Mouse (Mus musculus) forebrain, postnatal 0 days (tissue): ENCODE results near the gene Fitm2. TPM values are rescaled to one million over a fixed set of nuclear protein-coding genes. Genes with fewer than 3 reads are reported as not detected.
A peak's percentile ranks its signal among the peaks of the same experiment; 100 is the strongest.

Source experiments
- ATAC-seq: fragments of 200-750 bp; cut with Nextera tagmentation; 2 replicates; pipeline ENCODE4 v1.8.0; 2017; ENCODE audit warnings: mild to moderate bottlenecking, moderate library complexity
- DNase-seq: peaks from one replicate; pipeline ENCODE4 v3.0.0-alpha.2; 2015
- H3K27ac ChIP-seq: fragments of 300-500 bp; sonication (generic); 2 replicates; pipeline ENCODE4 v1.5.1; 2014; ENCODE audit warnings: low read depth, mild to moderate bottlenecking, antibody characterized with exemption, low read length, moderate library complexity, mixed read lengths
- H3K27me3 ChIP-seq: fragments of 300-500 bp; sonication (generic); 2 replicates; pipeline ENCODE4 v1.6.1; 2014; ENCODE audit warnings: mild to moderate bottlenecking, low read length, mixed read lengths; ENCODE audit not compliant: insufficient read depth
- H3K36me3 ChIP-seq: fragments of 300-500 bp; sonication (generic); 2 replicates; pipeline ENCODE4 v1.6.1; 2014; ENCODE audit warnings: mild to moderate bottlenecking, moderate library complexity; ENCODE audit not compliant: insufficient read depth
- H3K4me1 ChIP-seq: fragments of 300-500 bp; sonication (generic); 2 replicates; pipeline ENCODE4 v1.6.1; 2014; ENCODE audit warnings: antibody characterized with exemption; ENCODE audit not compliant: insufficient read depth
- H3K4me2 ChIP-seq: fragments of 300-500 bp; sonication (generic); 2 replicates; pipeline ENCODE4 v1.6.1; 2014; ENCODE audit warnings: low read depth, mild to moderate bottlenecking, moderate library complexity
- H3K4me3 ChIP-seq: fragments of 300-500 bp; sonication (generic); 2 replicates; pipeline ENCODE4 v1.5.1; 2014; ENCODE audit warnings: low read depth, low read length, mixed read lengths
- H3K9ac ChIP-seq: fragments of 300-500 bp; sonication (generic); 2 replicates; pipeline ENCODE4 v1.6.1; 2014; ENCODE audit warnings: mild to moderate bottlenecking
- H3K9me3 ChIP-seq: fragments of 300-500 bp; sonication (generic); 2 replicates; pipeline ENCODE4 v1.6.1; 2016; ENCODE audit warnings: low read length
- CTCF ChIP-seq: sonication (generic); IDR thresholded peaks from 2 replicates; pipeline ENCODE4 v1.5.1; 2016; ENCODE audit warnings: antibody characterized with exemption, control low read depth, low read depth
- WGBS: fragments of 180-500 bp; shearing (Covaris S2); extraction: QIAGEN DNeasy Blood & Tissue Kit; methylation state at CpG from one replicate; pipeline ENCODE4 v1.1.7; 2014; 5-methylcytosine and 5-hydroxymethylcytosine counted together
- polyA plus RNA-seq: library from polyadenylated mRNA; unstranded; fragments of >200 nt; fragmentation: Nextera tagmentation; extraction: Ambion mirVana; gene quantifications from 2 replicates; pipeline ENCODE4 v1.2.1, GENCODE M21; 2015
- total RNA-seq: library from RNA; depleted of rRNA; stranded (reverse); fragments of >200 nt; gene quantifications from 2 replicates; pipeline ENCODE4 v1.2.3, GENCODE M21; 2014

Fitm2 gene
- total and polyA plus RNA-seq, 2 experiments from 2014 or later, result 11.7 to 25.8 TPM

DNA sequence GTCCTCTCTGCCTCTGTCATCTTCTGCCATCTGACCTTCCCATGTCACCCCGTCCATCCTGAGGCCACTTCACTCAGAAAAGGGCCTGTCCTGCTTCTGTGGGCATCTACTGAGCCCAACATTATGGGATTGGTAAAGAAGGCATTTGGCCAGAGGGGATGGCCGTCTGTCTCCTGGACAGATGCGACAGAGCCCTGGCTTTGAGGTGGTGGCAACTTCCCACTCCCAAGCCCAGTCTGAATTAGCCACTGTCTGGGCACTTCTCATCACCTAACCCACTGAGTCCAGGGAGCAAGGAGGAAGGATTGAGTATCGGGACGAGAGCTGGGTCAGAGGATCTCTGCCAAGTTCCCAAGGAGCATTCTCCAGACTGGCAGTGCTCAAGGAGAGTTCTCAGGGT, 19.6 kb upstream of the Fitm2 start, which contains the start of gene R3hdml:
Gene R3hdml (plus strand): TSS at position 301 of the 400 bp plus-strand sequence.
- H3K4me1 ChIP-seq, result no peaks in the 10 kb centered on the region
- no peak for TF ChIP-seq CTCF
- H3K4me2 ChIP-seq, result no peak within 1 kb of the TSS
- H3K36me3 ChIP-seq, result no peaks in the 10 kb centered on the region
- no peaks in the 10 kb centered on the region for H3K27me3 ChIP-seq
- WGBS, result 76% methylated on average over 5 of the region's 5 CpGs
- DNase-seq (no peak), ATAC-seq (no peak)
- H3K27ac ChIP-seq, result no peak within 1 kb of the TSS
- no peak within 1 kb of the TSS for H3K4me3 ChIP-seq
- no peaks in the 10 kb centered on the region for H3K9me3 ChIP-seq
- no peak within 1 kb of the TSS for H3K9ac ChIP-seq

DNA sequence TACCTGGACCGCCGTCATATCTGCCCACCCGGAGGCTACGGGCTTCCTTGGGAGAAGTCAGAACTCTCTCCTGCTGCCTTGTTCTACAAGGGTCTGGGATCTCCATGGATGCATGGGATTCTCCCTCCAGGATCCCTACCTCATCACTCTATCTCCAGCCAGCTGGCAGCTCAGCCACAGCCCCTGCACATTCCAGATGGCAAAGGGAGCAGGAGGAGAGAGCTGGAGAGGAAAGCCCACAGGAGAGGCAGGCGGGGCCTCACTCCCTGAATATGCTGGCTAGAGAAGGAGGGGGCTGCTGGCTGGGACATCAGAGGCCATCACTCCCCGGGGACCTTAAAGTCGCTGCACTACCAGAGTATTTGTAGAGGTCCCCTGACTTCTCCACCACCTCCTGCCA, 18.9 kb upstream of the Fitm2 start:
- Histone ChIP-seq H3K27me3 (no peaks in the 10 kb centered on the region), H3K4me2 (no peak overlapping the region), H3K27ac (no peak overlapping the region), H3K4me3 (no peak overlapping the region), H3K9me3 (no peaks in the 10 kb centered on the region), H3K9ac (no peak overlapping the region), H3K36me3 (no peaks in the 10 kb centered on the region), H3K4me1 (no peaks in the 10 kb centered on the region)
- ATAC-seq, result peak; percentile 77
- 58% methylated on average over 7 of the region's 7 CpGs for WGBS
- DNase-seq, result peak; percentile 60
- TF ChIP-seq CTCF, result no peak

GRCm38 (mm10) chr2:163490656-163491055, 18.2 kb upstream of the Fitm2 start:
- DNase-seq, result no peak
- no peaks in the 10 kb centered on the region for H3K4me1 ChIP-seq
- H3K27ac ChIP-seq, result no peak overlapping the region
- H3K4me2 ChIP-seq, result no peak overlapping the region
- H3K36me3 ChIP-seq, result no peaks in the 10 kb centered on the region
- no peak for ATAC-seq
- no peaks in the 10 kb centered on the region for H3K27me3 ChIP-seq
- H3K9me3 ChIP-seq, result no peaks in the 10 kb centered on the region
- WGBS, result 90% methylated on average over 17 of the region's 17 CpGs
- TF ChIP-seq CTCF, result no peak
- no peak overlapping the region for H3K9ac ChIP-seq
- no peak overlapping the region for H3K4me3 ChIP-seq

DNA sequence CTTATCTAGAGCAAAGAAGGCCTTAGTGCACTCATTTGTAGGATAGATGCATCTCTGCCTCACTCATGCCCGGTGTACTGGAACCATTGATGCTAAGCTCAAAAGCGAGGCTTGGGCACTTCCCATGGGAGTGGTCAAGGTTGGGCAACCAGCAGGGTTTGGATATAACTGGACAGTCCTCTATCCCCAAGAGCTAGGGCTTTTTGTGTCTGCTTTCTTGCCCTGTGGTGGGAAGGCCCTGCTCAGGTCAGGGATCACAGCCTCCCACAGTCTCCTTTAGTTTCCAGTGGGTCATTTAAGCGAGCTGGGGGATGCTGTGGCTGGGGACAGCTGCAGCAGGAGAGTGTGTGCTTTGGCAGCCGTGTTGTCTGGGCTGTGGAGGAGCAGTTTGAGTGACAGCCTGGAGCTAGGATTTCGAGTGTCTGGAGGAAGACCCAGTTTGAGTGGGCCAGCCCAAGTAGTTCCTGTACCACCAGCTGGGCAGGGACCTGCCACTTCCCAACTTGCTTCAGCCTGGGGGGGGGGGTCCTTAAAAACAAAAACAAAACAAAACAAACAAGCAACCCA, 17.4 kb upstream of the Fitm2 start:
- H3K27ac ChIP-seq, result no peak overlapping the region
- H3K4me2 ChIP-seq, result no peak overlapping the region
- H3K4me3 ChIP-seq, result no peak overlapping the region
- DNase-seq (no peak), ATAC-seq (no peak)
- H3K9me3 ChIP-seq, result no peaks in the 10 kb centered on the region
- H3K4me1 ChIP-seq, result no peaks in the 10 kb centered on the region
- H3K27me3 ChIP-seq, result no peaks in the 10 kb centered on the region
- no peaks in the 10 kb centered on the region for H3K36me3 ChIP-seq
- no peak overlapping the region for H3K9ac ChIP-seq
- 61% methylated on average over 5 of the region's 5 CpGs for WGBS
- no peak for TF ChIP-seq CTCF

GRCm38 (mm10) chr2:163487360-163487759, 14.9 kb upstream of the Fitm2 start:
- no peak for TF ChIP-seq CTCF
- Histone ChIP-seq H3K4me3 (no peak overlapping the region), H3K27ac (no peak overlapping the region), H3K4me2 (no peak overlapping the region), H3K9me3 (no peaks in the 10 kb centered on the region), H3K27me3 (no peaks in the 10 kb centered on the region), H3K4me1 (no peaks in the 10 kb centered on the region), H3K9ac (no peak overlapping the region), H3K36me3 (no peaks in the 10 kb centered on the region)
- no peak for ATAC-seq
- no peak for DNase-seq
- WGBS, result 88% methylated on average over 3 of the region's 3 CpGs

DNA sequence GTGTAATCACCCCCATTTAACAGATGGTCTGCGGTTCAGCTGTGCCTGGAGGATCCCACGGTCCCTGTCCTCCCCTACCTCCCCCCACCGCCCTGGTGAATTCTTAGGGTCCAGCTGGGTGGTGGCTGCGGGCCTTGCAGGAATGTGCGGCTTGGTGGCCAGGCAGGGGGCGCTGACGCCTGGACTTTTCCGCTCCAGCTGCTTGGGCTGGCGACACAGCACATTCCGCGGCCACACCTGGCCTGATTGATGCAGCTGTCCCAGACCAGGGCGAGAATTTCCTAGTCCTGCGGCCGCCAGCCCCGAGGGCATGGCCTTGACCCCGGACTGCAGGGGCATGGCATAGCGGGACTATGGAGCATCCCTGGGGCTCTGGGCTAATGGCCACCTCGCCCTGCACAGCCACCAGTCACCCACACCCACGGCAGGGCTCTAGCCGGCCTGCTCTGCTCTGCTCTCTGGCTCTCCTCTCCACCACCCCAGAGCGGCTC, 9.2 kb upstream of the Fitm2 start:
- Histone ChIP-seq H3K27ac (no peak overlapping the region), H3K4me1 (no peaks in the 10 kb centered on the region), H3K36me3 (no peaks in the 10 kb centered on the region), H3K9me3 (no peaks in the 10 kb centered on the region), H3K4me2 (0 out of 2 replicates have a peak overlapping the region, but pooled peaks have one; percentile 23), H3K4me3 (0 out of 2 replicates have a peak overlapping the region, but pooled peaks have one; percentile 3), H3K27me3 (peaks cover 9% of the 10 kb centered on the region; the same call in 1 of the 2 replicates), H3K9ac (no peak overlapping the region)
- 3% methylated on average over 21 of the region's 21 CpGs for WGBS
- TF ChIP-seq CTCF, result peak; percentile 32; the same call in 1 of the 2 replicates
- DNase-seq (no peak), ATAC-seq (peak; percentile 18; the same call in 1 of the 2 replicates)

DNA sequence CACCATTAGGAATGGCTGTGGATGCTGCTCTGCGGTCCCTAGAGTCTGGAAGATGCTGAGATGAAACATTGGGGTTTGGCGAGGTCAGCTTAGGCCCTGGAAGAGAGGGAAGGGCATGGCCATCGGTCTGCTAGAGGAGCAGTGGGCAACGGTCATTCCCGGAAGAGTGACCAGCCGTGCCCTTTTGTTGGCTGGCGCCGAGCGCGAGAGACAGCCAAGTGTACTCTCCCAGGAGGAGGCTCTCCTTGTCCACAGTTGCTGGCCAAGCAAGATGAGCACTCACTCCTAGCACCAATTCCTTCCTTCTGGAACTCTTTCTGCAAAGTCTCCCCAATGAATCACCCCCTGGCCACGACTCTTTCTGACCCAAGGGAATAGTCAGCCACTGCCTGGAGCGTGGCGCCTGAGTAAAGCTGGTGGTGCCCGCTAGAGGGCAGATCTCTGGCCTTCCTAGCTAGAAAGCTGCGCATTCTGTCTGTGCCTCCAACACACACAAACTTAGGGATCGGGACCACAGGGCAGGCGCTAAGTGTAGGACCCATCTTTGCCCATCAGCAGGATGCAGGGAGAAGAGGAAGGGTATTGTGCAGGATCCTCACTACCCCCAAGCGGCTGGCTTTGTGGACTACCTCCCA, 7.9 kb upstream of the Fitm2 start:
- ATAC-seq (no peak), DNase-seq (no peak)
- TF ChIP-seq CTCF, result peak; percentile 48
- no peak overlapping the region for H3K9ac ChIP-seq
- H3K36me3 ChIP-seq, result no peaks in the 10 kb centered on the region
- 55% methylated on average over 18 of the region's 18 CpGs for whole genome bisulfite sequencing
- no peaks in the 10 kb centered on the region for H3K9me3 ChIP-seq
- no peak overlapping the region for H3K4me3 ChIP-seq
- H3K27ac ChIP-seq, result no peak overlapping the region
- peaks cover 9% of the 10 kb centered on the region; the same call in 1 of the 2 replicates for H3K27me3 ChIP-seq
- no peak overlapping the region for H3K4me2 ChIP-seq
- no peaks in the 10 kb centered on the region for H3K4me1 ChIP-seq
